Mouse (Mus musculus) large intestine, adult 2 months (tissue): ENCODE data around the gene Tprgl. TPM values are rescaled to one million over a fixed set of nuclear protein-coding genes. Genes with fewer than 3 reads are reported as not detected.

ENCODE experiments used
- DNase-seq: peaks from one replicate; pipeline ENCODE4 v3.0.0-alpha.2; 2012; ENCODE audit warnings: low read depth, low spot score
- WGBS: fragments of 180-500 bp; shearing (Covaris S2); methylation state at CpG from one replicate; pipeline ENCODE4 v1.1.7; 2018; 5-methylcytosine and 5-hydroxymethylcytosine counted together
- polyA plus RNA-seq: library from polyadenylated mRNA; depleted of rRNA; stranded (reverse); fragments of >200 nt; gene quantifications from 2 replicates; pipeline ENCODE4 v1.2.3, GENCODE M21; 2012; rRNA removed

Gene Tprgl
- polyA plus RNA-seq, 1 experiment: 87.7 TPM

- 59% methylated on average over 5 of the region's 5 CpGs for WGBS
- DNase-seq: no peak
These were observed 35.3 kb downstream of the Tprgl start for GRCm38 (mm10) chr4:154125202-154125601.

DNA sequence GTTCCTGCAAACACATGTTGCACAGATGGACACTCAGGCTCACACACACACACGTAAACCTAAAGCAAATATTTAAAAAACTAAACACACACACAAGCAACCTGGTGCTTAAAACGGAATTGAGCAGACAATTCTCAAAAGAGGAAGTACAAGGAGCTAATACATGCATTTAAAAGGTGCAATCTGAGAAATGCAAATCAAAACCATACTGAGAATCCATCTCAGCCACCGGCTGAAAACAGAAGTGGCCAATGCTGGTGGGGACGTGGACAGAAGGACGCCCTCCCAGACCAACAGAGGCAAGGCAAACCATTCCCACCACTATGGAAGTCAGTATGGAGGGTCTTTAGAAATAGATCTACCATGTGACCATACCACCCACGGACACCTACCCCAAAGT is 36.9 kb downstream of the Tprgl start:
- 47% methylated on average over 6 of the region's 6 CpGs for WGBS
- DNase-seq: no peak

GRCm38 (mm10) chr4:154122374-154122773 is 38.1 kb downstream of the Tprgl start:
- 63% methylated on average over 7 of the region's 7 CpGs for WGBS
- DNase-seq: no peak

DNA sequence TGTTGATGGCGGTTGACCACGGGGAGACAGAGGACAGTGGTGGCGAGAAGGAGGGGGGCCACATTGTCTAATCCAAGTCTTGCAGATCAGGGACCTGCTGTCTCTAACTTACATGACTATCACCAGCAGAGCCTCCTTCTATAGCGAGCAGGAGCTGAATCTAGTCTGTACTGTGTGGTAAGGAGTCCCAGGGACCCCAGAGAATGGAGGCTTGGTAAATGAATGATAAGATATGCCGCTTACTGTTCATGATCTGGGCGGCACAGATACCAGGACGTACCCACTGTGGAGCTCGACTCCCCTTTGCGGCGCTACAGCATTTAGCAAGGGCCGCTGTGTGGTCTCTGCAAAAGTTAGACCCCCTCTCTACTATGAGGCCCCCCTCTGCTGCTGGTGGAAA is 38.7 kb downstream of the Tprgl start:
- no peak for DNase-seq
- WGBS: 86% methylated on average over 11 of the region's 11 CpGs

DNA sequence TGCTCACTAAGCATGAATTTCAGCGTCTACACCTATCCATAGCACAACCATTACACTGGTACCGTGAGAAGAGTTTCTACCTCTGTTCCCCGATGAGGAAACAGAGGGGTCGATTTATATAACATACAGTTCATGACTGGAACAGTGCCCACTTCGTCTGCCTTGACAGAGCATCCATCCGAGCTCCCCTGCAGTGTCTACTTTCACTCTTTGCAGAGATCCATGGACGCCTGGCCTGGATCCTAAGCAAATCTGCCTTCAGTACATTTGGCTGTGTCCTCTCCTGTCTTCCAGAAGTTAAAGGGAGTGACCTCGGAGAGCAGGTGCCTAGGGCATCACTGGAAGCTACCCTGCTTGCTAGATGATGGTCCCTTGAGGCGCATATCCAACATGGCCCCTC is 41.3 kb downstream of the Tprgl start:
- no peak for DNase-seq
- 56% methylated on average over 9 of the region's 9 CpGs for WGBS

DNA sequence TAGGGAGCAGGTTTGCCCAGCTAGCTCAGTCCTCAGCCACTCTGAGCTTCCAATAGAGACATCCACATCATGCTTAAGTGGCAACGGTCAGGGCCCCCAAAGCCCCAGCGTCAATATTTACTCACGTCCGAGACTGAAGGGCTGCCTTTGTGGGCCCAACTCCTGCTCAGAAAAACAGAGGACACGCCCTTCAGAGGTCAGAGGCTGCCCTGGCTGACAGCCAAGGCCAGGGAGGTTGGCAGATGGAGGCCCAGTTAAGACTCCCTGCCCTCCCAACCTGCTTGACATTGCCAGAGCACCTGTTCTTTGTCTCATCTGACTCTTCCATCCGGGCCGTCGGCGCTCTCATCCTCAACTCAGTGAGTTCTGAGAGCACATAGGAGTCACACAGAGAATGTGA is 41.7 kb downstream of the Tprgl start:
- DNase-seq: no peak
- 23% methylated on average over 9 of the region's 9 CpGs for WGBS

DNA sequence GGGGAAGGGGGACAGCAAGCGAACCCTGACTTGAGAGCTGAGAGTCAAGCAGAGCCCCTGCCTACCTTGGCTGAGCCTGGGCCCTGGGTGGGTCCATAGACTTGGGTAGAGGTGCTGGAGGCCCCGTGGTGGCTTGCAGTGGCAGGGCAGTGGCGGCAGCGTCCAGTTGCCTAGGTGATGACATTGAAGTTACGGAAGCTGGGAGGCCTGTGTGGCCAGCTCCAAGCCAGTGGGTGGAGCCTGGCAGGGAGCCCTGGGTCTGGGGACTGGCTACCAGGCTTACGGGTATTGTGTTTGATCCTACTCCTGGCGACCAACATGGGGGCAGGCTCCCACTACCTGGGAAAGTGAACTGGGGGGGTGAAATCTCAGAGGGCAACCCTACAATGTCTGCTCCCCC is 44.0 kb downstream of the Tprgl start:
- 69% methylated on average over 7 of the region's 7 CpGs for WGBS
- DNase-seq: no peak

GRCm38 (mm10) chr4:154109850-154110243 is 50.6 kb downstream of the Tprgl start:
- 65% methylated on average over 11 of the region's 11 CpGs for WGBS
- DNase-seq: no peak

GRCm38 (mm10) chr4:154109216-154109849 is 51.1 kb downstream of the Tprgl start:
- DNase-seq: no peak
- WGBS: 17% methylated on average over 18 of the region's 18 CpGs

Other genes starting within 250 kb of the Tprgl start
- gene A430005L14Rik, start 203.4 kb downstream of the Tprgl start, polyA plus RNA-seq: 36.8 and 37.4 TPM in 2 replicates
- 14.6 and 30.0 TPM in 2 replicates for gene Dffb, start 185.5 kb downstream of the Tprgl start, polyA plus RNA-seq
- 7.7 and 10.0 TPM in 2 replicates for gene Cep104, start 185.5 kb downstream of the Tprgl start, polyA plus RNA-seq
- 35.8 and 40.4 TPM in 2 replicates for gene Lrrc47, start 148.9 kb downstream of the Tprgl start, polyA plus RNA-seq
- gene Smim1, start 134.4 kb downstream of the Tprgl start, polyA plus RNA-seq: 13.5 and 15.6 TPM in 2 replicates
- not detected in 2 replicates for gene Ccdc27, start 118.0 kb downstream of the Tprgl start, polyA plus RNA-seq
- 0.07 and 0.10 TPM in 2 replicates for gene Trp73, start 20.5 kb downstream of the Tprgl start, polyA plus RNA-seq
- 20.8 and 21.7 TPM in 2 replicates for gene Wrap73, start 18.3 kb downstream of the Tprgl start, polyA plus RNA-seq
- gene Megf6, start 10.1 kb upstream of the Tprgl start, polyA plus RNA-seq: 2.2 and 2.9 TPM in 2 replicates
- gene Arhgef16, start 141.0 kb upstream of the Tprgl start, polyA plus RNA-seq: 96.6 and 129 TPM in 2 replicates
- not detected in 2 replicates for gene B230104I21Rik, start 175.5 kb upstream of the Tprgl start, polyA plus RNA-seq